Mouse (Mus musculus): ENCODE measurements around the gene Ambp. TPM values are rescaled to one million over a fixed set of nuclear protein-coding genes. Genes with fewer than 3 reads are reported as not detected.

The Ambp gene
- total and polyA plus RNA-seq, 2 experiments from 2014 or later, result 0.12 TPM; not detected in 1

- Histone ChIP-seq H3K4me1 (ENCODE audit: control insufficient read depth, insufficient read depth) (no peaks in the 10 kb centered on the region), H3K4me3 (ENCODE audit: low read depth, low read length) (no peak overlapping the region), H3K9me3 (replicated peaks; ENCODE audit: control insufficient read depth, low read length) (no peaks in the 10 kb centered on the region), H3K9ac (replicated peaks; ENCODE audit: low read depth, low read length) (no peak overlapping the region), H3K27me3 (ENCODE audit: control insufficient read depth, insufficient read depth, low read length) (no peaks in the 10 kb centered on the region), H3K36me3 (replicated peaks; ENCODE audit: control insufficient read depth, insufficient read depth, low read length) (no peaks in the 10 kb centered on the region), H3K27ac (ENCODE audit: low read depth) (no peak overlapping the region), H3K4me2 (ENCODE audit: low read depth, low read length) (no peak overlapping the region)
- ATAC-seq (ENCODE audit: insufficient read depth, low read depth) (peak; percentile 82), DNase-seq (ENCODE audit: low spot score) (peak; percentile 84)
- WGBS, result 13% methylated on average over 5 of the region's 5 CpGs
- TF ChIP-seq EP300 (IDR thresholded peaks at IDR 0.05; ENCODE audit: low read depth), result no peak
- TF ChIP-seq CTCF (IDR thresholded peaks at IDR 0.05; ENCODE audit: low read depth), result peak; percentile 97
Observed at GRCm38 (mm10) chr4:63158961-63159592, 4.5 kb upstream of the Ambp start.

- ATAC-seq (ENCODE audit: insufficient read depth, low read depth) (no peak), DNase-seq (ENCODE audit: low spot score) (no peak)
- TF ChIP-seq EP300 (IDR thresholded peaks at IDR 0.05; ENCODE audit: low read depth), result no peak
- TF ChIP-seq CTCF (IDR thresholded peaks at IDR 0.05; ENCODE audit: low read depth), result no peak
- H3K36me3 ChIP-seq (replicated peaks; ENCODE audit: control insufficient read depth, insufficient read depth, low read length), result no peaks in the 10 kb centered on the region
- H3K27ac ChIP-seq (ENCODE audit: low read depth), result no peak overlapping the region
- no peaks in the 10 kb centered on the region for H3K27me3 ChIP-seq (ENCODE audit: control insufficient read depth, insufficient read depth, low read length)
- H3K9me3 ChIP-seq (replicated peaks; ENCODE audit: control insufficient read depth, low read length), result no peaks in the 10 kb centered on the region
- no peaks in the 10 kb centered on the region for H3K4me1 ChIP-seq (ENCODE audit: control insufficient read depth, insufficient read depth)
- no peak overlapping the region for H3K4me2 ChIP-seq (ENCODE audit: low read depth, low read length)
- H3K4me3 ChIP-seq (ENCODE audit: low read depth, low read length), result no peak overlapping the region
- WGBS, result 89% methylated on average over 7 of the region's 7 CpGs
- no peak overlapping the region for H3K9ac ChIP-seq (replicated peaks; ENCODE audit: low read depth, low read length)
Observed at GRCm38 (mm10) chr4:63158192-63158591, 3.6 kb upstream of the Ambp start.

GRCm38 (mm10) chr4:63156726-63157634 lies 2.4 kb upstream of the Ambp start:
- no peak overlapping the region for H3K27ac ChIP-seq (ENCODE audit: low read depth)
- H3K9me3 ChIP-seq (replicated peaks; ENCODE audit: control insufficient read depth, low read length), result no peaks in the 10 kb centered on the region
- TF ChIP-seq EP300 (IDR thresholded peaks at IDR 0.05; ENCODE audit: low read depth) (no peak), CTCF (IDR thresholded peaks at IDR 0.05; ENCODE audit: low read depth) (no peak)
- no peaks in the 10 kb centered on the region for H3K36me3 ChIP-seq (replicated peaks; ENCODE audit: control insufficient read depth, insufficient read depth, low read length)
- no peak overlapping the region for H3K4me2 ChIP-seq (ENCODE audit: low read depth, low read length)
- WGBS, result 54% methylated on average over 8 of the region's 8 CpGs
- no peak overlapping the region for H3K4me3 ChIP-seq (ENCODE audit: low read depth, low read length)
- no peaks in the 10 kb centered on the region for H3K27me3 ChIP-seq (ENCODE audit: control insufficient read depth, insufficient read depth, low read length)
- ATAC-seq (ENCODE audit: insufficient read depth, low read depth) (no peak), DNase-seq (ENCODE audit: low spot score) (no peak)
- no peaks in the 10 kb centered on the region for H3K4me1 ChIP-seq (ENCODE audit: control insufficient read depth, insufficient read depth)
- H3K9ac ChIP-seq (replicated peaks; ENCODE audit: low read depth, low read length), result no peak overlapping the region

- no peaks in the 10 kb centered on the region for H3K9me3 ChIP-seq (replicated peaks; ENCODE audit: control insufficient read depth, low read length)
- no peak overlapping the region for H3K9ac ChIP-seq (replicated peaks; ENCODE audit: low read depth, low read length)
- no peak for ATAC-seq (ENCODE audit: insufficient read depth, low read depth)
- H3K27ac ChIP-seq (ENCODE audit: low read depth), result no peak overlapping the region
- DNase-seq (ENCODE audit: low spot score), result no peak
- no peak overlapping the region for H3K4me2 ChIP-seq (ENCODE audit: low read depth, low read length)
- H3K36me3 ChIP-seq (replicated peaks; ENCODE audit: control insufficient read depth, insufficient read depth, low read length), result no peaks in the 10 kb centered on the region
- H3K27me3 ChIP-seq (ENCODE audit: control insufficient read depth, insufficient read depth, low read length), result no peaks in the 10 kb centered on the region
- no peaks in the 10 kb centered on the region for H3K4me1 ChIP-seq (ENCODE audit: control insufficient read depth, insufficient read depth)
- H3K4me3 ChIP-seq (ENCODE audit: low read depth, low read length), result no peak overlapping the region
- TF ChIP-seq EP300 (IDR thresholded peaks at IDR 0.05; ENCODE audit: low read depth), result no peak
- no peak for TF ChIP-seq CTCF (IDR thresholded peaks at IDR 0.05; ENCODE audit: low read depth)
- 36% methylated on average over 2 of the region's 2 CpGs for WGBS
Observed at GRCm38 (mm10) chr4:63155596-63155995, 997 bp upstream of the Ambp start.

- Histone ChIP-seq H3K27ac (ENCODE audit: low read depth) (no peak overlapping the region), H3K4me1 (ENCODE audit: control insufficient read depth, insufficient read depth) (no peaks in the 10 kb centered on the region), H3K9ac (replicated peaks; ENCODE audit: low read depth, low read length) (no peak overlapping the region), H3K36me3 (replicated peaks; ENCODE audit: control insufficient read depth, insufficient read depth, low read length) (no peaks in the 10 kb centered on the region), H3K4me2 (ENCODE audit: low read depth, low read length) (no peak overlapping the region), H3K4me3 (ENCODE audit: low read depth, low read length) (no peak overlapping the region), H3K27me3 (ENCODE audit: control insufficient read depth, insufficient read depth, low read length) (no peaks in the 10 kb centered on the region), H3K9me3 (replicated peaks; ENCODE audit: control insufficient read depth, low read length) (no peaks in the 10 kb centered on the region)
- DNase-seq (ENCODE audit: low spot score), result no peak
- ATAC-seq (ENCODE audit: insufficient read depth, low read depth), result no peak
- TF ChIP-seq CTCF (IDR thresholded peaks at IDR 0.05; ENCODE audit: low read depth), result no peak
- TF ChIP-seq EP300 (IDR thresholded peaks at IDR 0.05; ENCODE audit: low read depth), result no peak
- WGBS, result 55% methylated on average over 4 of the region's 4 CpGs
Observed at GRCm38 (mm10) chr4:63154028-63154427, 571 bp downstream of the Ambp start.
